Mouse (Mus musculus) erythroblast, embryonic 14.5 days (primary cell): ENCODE data around the gene Svs1.

ENCODE experiments used
- GATA1 ChIP-seq: IDR thresholded peaks from 2 replicates; pipeline ENCODE4 v1.6.1; 2012; ENCODE audit warnings: low read length, inconsistent platforms, mixed read lengths
- TAL1 ChIP-seq: IDR thresholded peaks from 3 replicates; pipeline ENCODE4 v1.6.1; 2012; ENCODE audit warnings: low read length, inconsistent platforms, mixed read lengths

- no peak for TF ChIP-seq GATA1
- no peak for TF ChIP-seq TAL1
These were observed 32.5 kb upstream of the Svs1 start for GRCm38 (mm10) chr6:48954211-48954610.
